Mouse (Mus musculus): ENCODE results near the gene Vmn1r239-ps. TPM values are rescaled to one million over a fixed set of nuclear protein-coding genes. Genes with fewer than 3 reads are reported as not detected.
"Not testable (repeated sequence)": the region's sequence is repeated elsewhere in the genome, so short reads cannot be mapped to it uniquely, and the experiment has no call there.

Vmn1r239-ps gene
- not detected for total RNA-seq (2018; cell fraction: chromatin; rRNA removed)
- total RNA-seq (2018; cell fraction: cytosol; rRNA removed): not detected
- not detected for total RNA-seq (2018; cell fraction: nucleus; rRNA removed)
- not detected in 3 replicates for polyA plus RNA-seq (2018)

DNA sequence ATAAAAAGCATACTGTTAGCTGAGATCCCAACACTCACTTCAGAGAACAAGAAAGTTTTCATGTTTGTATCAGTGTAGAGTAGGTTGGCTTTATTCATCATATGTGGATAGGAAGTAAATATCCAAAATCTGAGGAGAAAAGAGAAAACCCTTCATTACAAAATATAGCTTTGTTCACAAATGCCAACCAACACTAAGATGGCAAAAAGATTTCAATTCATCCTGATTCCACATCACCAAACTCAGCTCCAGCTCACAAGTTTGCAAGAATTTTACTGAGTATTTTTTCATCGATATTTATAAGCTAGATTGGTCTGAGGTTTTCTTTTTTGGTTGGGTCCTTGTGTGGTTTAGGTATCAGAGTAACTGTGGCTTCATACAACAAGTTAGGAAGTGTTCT is at the start of gene Vmn1r239-ps:
Gene Vmn1r239-ps (minus strand): TSS at position 101 of the 400 bp plus-strand sequence.
- not testable (repeated sequence) for H3K36me3 ChIP-seq (ENCODE audit: inconsistent target); H3K27ac ChIP-seq
- 71% methylated on average over 1 of the region's 1 CpGs for WGBS (ENCODE audit: missing documents)

DNA sequence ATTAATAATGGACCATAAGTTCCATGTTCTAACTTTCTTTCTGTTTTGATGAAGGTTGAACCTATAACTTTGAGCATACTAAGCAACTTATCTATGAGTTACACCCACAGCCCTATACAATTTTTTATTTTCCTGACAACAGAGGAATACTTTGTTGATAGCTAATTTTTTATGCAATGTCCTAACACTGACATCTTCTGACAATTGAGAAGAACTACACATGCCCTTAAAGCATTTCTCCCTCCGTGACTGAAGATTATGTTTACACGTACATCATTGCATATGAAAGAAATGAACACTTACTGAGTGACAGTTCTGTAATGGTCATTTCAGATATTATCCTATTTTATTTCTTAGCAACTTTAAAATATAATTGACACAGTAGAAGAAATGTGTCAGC is 36.0 kb upstream of the Vmn1r239-ps start:
- Histone ChIP-seq H3K79me2 (ENCODE audit: inconsistent target) (no peaks in the 10 kb centered on the region), H3K27ac (no peak overlapping the region), H3K4me3 (ENCODE audit: inconsistent target) (no peak overlapping the region), H3K36me3 (ENCODE audit: inconsistent target) (no peaks in the 10 kb centered on the region)
- 79% methylated on average over 2 of the region's 2 CpGs for WGBS (ENCODE audit: missing documents)

More for the DNA sequence above, at the start of gene Vmn1r239-ps:
- H3K4me3 ChIP-seq (ENCODE audit: inconsistent target); H3K79me2 ChIP-seq (ENCODE audit: inconsistent target): not testable (repeated sequence)

DNA sequence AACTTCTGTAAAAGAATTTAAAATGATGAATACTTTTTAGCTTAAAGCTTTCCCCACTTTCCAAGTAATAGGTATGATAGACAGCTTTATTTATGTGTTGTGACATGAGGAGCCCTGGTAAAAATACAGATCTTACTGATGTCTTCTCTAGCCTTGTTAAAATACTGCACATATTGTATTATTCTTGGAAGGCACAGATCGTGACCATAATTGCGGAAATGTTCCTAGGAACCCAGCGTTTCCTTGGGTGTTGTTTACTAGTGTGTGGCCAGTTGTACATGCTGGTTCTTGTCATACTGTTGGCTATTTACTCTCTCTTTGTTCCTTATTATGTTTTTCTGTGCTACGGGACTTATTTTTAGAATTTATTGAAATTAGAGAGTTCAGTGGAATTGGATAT is 10.1 kb downstream of the Vmn1r239-ps start:
- Histone ChIP-seq H3K79me2 (ENCODE audit: inconsistent target) (no peaks in the 10 kb centered on the region), H3K36me3 (ENCODE audit: inconsistent target) (no peaks in the 10 kb centered on the region), H3K4me3 (ENCODE audit: inconsistent target) (no peak overlapping the region), H3K27ac (no peak overlapping the region)
- WGBS (ENCODE audit: missing documents): 98% methylated on average over 4 of the region's 4 CpGs

DNA sequence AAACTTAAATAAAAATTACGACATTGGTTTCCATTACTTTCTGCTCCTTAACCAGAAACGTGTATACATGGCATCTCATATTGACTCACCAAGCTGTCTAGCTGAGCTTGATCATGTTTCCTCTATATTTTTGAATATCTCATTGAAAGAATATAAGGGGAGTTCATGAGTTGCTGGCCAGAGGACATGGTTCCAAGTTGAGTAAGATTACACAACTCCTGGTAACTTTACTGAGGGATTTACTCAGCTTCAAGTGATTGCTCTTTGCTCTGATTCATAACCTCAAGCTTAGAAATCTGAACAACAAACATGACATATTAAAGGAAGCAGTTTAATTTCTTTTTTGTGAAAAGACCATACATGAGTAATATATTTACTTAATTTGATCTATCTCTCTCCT is 18.1 kb downstream of the Vmn1r239-ps start:
- H3K36me3 ChIP-seq (ENCODE audit: inconsistent target): no peaks in the 10 kb centered on the region
- H3K79me2 ChIP-seq (ENCODE audit: inconsistent target): no peaks in the 10 kb centered on the region
- 100% methylated on average over 1 of the region's 2 CpGs for WGBS (ENCODE audit: missing documents)
- no peak overlapping the region for H3K27ac ChIP-seq
- no peak overlapping the region for H3K4me3 ChIP-seq (ENCODE audit: inconsistent target)

DNA sequence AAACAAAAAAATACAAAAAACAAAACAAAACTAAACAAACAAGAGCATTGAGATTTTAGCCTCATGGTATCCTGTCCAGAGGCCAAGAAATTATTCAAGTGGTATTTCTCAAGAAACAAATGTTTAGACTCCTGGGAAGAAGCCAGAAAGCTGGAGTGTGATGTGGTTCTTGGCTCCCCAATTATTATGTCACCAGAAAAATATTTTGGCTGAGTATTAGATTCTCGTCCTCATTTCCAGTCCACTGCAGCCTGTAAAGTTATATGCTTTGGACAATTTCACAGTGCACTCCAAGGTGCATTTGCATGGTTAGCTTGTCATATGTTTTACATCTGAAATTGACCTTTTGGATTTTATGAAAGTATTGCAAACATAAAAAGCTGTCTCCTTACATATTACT is 23.8 kb downstream of the Vmn1r239-ps start:
- Histone ChIP-seq H3K79me2 (ENCODE audit: inconsistent target) (no peaks in the 10 kb centered on the region), H3K27ac (no peak overlapping the region), H3K4me3 (ENCODE audit: inconsistent target) (no peak overlapping the region), H3K36me3 (ENCODE audit: inconsistent target) (no peaks in the 10 kb centered on the region)
- WGBS (ENCODE audit: missing documents): 88% methylated on average over 1 of the region's 1 CpGs

DNA sequence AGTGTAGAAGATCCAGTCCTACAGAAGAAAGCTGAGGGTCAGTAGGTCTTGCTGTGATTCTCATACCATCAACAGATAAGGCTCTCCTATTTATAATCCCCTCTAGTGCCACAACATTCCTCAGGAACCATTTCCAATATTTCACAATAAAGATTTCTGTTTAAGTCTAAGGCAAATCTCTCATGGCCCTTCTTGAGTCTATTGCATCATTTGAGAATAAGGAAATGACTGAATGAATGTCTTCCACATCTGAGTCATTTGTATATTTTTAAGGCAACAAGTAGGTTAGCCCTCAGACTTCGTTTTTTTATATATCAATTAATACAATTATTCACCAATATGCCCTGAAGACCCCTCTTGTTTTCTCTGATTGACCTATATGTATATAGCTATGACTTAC is 24.4 kb downstream of the Vmn1r239-ps start, which contains the start of gene Il13ra2:
Gene Il13ra2 (minus strand): TSS at position 64 of the 400 bp plus-strand sequence.
- Histone ChIP-seq H3K4me3 (ENCODE audit: inconsistent target) (no peak within 1 kb of the TSS), H3K79me2 (ENCODE audit: inconsistent target) (no peaks in the 10 kb centered on the region), H3K27ac (no peak within 1 kb of the TSS), H3K36me3 (ENCODE audit: inconsistent target) (no peaks in the 10 kb centered on the region)
- 22% methylated on average over 1 of the region's 1 CpGs for WGBS (ENCODE audit: missing documents)

Other genes starting within 250 kb of the Vmn1r239-ps start
- not detected in 3 replicates for gene Il13ra2, start 24.5 kb downstream of the Vmn1r239-ps start, polyA plus RNA-seq (2018)
- gene Lrch2, start 100.4 kb upstream of the Vmn1r239-ps start, polyA plus RNA-seq (2018): not detected in 3 replicates

All from macrophage (primary cell).